Mouse (Mus musculus) monocyte, adult 5-6 weeks (primary cell): ENCODE data around the gene Tesc. TPM values are rescaled to one million over a fixed set of nuclear protein-coding genes. Genes with fewer than 3 reads are reported as not detected.

ENCODE experiments used
- ATAC-seq: fragments of 153-309, 156-312 bp; replicated peaks from 2 replicates; pipeline ENCODE4 v1.8.0; 2017; ENCODE audit warnings: mild to moderate bottlenecking; ENCODE audit not compliant: low TSS enrichment, insufficient number of reproducible peaks, severe bottlenecking, poor library complexity, low FRiP score
- total RNA-seq: library from RNA; stranded (forward); fragments of 200-1000, 200-491, 200-594 nt; gene quantifications from 3 replicates; pipeline ENCODE4 v1.2.3, GENCODE M21; 2017

Gene Tesc
- total RNA-seq, 1 experiment from 2014 or later: 6.9 TPM

GRCm38 (mm10) chr5:118089102-118089501 is 61.6 kb downstream of the Tesc start:
- no peak for ATAC-seq

DNA sequence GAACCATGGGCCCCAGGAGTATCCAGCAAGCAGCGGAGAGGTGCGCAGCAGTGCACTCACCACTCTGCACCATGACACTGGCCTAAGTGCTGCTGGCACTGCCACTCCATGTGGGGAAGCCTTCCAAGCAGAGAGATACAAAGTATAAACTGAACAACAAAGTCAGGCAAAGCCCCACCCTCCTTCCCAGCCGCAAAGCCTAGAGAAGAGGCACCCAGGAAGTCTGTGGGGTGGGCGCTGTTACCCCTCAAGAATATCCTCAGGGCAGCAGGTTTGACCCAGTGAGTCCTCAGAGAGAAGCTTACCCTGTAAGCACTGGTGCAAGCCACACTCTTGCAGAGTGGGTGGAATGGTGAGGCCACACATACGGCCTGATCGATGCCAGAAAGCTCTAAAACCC is 62.6 kb downstream of the Tesc start:
- ATAC-seq: no peak

DNA sequence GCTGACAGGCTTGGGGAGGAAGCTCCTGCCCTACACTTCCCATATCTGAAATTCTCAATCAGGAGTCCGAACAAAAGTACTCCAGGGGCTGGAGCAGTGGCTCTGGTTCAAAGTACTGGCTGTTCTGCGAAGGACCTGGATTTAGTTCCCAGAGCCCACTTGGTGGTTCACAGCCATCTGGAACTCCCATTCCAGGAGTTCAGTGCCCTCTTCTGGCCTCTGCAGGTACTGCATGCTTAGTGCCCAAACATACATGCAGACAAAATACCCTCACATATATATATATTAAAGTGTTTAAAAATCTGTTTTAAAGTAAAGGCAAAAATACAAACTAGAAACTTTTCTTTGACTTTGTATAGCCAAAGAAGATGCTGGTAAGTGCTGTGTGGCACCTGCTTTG is 63.3 kb downstream of the Tesc start:
- no peak for ATAC-seq

DNA sequence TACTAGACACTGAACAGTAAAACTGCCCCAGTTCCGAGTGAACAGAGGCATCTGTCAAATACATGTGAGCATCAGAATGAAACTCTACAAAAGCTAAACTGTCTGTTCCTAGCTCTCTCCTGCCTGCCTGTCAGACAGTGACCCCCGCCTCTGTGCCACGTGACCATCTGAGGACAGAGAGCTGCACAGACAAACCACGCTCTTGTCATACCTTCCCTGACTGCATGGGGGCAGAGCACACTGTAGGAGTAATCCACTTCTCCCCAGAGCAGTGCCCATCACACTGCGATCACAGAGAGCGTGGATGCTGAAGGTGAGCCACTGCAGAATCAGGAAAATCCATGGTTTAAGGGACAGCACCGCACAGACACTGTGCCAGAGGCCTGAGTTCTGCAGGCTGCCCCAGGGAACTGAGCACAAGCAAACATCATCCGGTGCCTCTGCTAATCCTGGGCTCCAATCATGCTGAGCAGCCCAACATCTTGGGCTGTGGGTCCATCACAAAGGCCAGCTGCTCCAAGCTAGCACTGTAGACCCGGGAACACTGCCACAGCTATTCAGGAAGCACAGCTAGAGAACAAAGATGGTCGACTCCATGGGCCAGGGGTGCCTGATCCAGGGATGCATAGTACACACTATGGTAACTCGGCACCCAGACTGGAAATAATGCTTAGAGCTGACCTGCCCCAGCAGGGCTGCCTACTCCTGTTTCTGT is 65.9 kb downstream of the Tesc start:
- ATAC-seq: no peak

GRCm38 (mm10) chr5:118095433-118095832 is 67.9 kb downstream of the Tesc start:
- ATAC-seq: no peak

DNA sequence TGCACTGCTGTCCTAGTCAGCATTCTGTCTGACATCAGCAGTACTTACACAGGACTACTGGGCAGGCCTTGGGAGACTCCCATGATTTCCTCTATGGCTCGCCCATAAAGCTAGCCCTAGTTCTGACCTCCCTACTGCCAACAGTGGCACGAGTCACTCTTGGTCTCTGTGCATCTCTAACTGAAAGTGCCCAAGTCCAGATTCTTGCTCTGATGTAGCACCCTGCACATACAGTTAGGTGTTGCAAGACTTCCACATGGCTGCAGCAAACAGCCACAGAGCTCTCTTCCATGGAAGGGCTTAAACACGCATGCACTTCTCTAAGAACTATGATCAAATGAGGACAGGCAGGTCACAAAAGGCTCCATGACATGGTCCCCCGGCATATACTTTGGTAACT is 68.3 kb downstream of the Tesc start:
- no peak for ATAC-seq

DNA sequence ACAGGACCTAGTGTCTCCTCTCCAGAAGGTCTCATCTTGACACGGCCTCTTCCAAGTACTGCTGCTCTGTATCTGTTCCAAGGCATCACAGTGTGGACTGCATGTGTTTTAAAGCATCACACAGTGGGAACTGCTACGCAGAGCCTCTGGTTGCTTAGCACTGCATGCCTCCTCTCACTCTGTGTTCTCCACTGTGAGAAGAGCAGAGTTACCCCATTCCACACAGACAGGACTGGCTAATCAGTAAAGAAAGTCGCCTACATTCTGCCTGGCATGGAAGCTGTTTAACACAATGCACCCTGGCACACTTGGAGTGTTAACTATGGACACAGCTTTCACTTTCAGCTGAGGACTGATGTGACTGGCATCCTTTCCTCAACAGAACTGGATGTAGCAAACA is 68.8 kb downstream of the Tesc start:
- ATAC-seq: no peak

- ATAC-seq: no peak
Measured at GRCm38 (mm10) chr5:118099069-118099869, 71.7 kb downstream of the Tesc start.

DNA sequence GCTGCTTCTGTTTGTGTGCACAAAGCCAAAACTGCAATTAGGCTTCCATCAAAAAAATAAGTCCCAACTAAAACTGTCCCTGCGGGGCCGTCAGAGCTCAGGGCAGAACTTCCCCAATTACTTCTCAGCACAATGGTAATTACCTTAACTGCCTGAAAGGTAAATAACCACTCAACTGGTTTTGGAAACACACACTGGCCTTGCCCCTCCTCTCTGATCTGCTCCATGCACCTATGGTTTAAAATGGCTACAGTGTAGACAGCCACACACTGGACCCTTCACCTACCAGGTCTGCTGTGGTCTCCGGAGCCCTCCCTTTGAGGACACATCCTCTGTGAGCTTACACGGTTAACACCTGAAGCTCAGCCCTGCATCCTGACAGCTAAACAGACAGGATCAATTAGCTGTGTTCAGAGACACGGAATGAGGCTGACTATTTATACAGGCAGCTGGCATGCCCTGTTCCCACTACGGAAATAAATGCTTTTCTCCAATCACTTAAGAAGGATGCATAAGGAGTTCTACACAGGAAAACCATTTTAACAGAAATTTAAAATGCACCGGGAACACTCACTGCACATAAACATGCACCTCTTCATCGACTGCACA is 72.4 kb downstream of the Tesc start:
- no peak for ATAC-seq

DNA sequence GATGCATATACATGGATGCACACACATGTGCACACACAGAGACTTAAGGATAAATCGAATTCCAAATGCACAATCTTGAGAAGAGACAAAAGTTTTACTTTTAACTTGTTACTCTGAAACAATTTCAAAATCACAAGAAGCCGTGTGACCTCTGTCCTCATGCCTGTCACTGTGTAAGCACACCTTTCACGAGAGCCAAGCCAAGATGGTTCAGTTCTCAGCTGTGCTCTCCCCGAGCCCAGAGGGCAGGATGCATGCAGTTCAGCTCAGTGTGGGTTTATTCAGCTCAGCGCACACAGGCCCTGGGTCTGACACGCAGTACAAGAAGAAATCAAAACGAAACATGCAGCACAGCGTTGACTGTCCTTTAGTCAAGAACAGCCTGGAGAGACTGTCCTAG is 78.0 kb downstream of the Tesc start:
- 0 out of 2 replicates have a peak, but pooled peaks have one; percentile 17 for ATAC-seq

GRCm38 (mm10) chr5:118106667-118107066 is 79.1 kb downstream of the Tesc start:
- no peak for ATAC-seq

GRCm38 (mm10) chr5:118108124-118108793 is 80.7 kb downstream of the Tesc start:
- no peak for ATAC-seq

- ATAC-seq: no peak
Measured at GRCm38 (mm10) chr5:118108794-118109440, 81.4 kb downstream of the Tesc start.

Other genes starting within 250 kb of the Tesc start
- gene Nos1, start 246.7 kb upstream of the Tesc start, total RNA-seq: not detected in 3 replicates
- gene Fbxo21, start 51.0 kb upstream of the Tesc start, total RNA-seq: 7.4 to 11.1 TPM (median 10.7 TPM) in 3 replicates
- gene Fbxw8, start 127.7 kb downstream of the Tesc start, total RNA-seq: 10.3 to 18.2 TPM (median 12.6 TPM) in 3 replicates
- not detected in 3 replicates for gene Hrk, start 136.9 kb downstream of the Tesc start, total RNA-seq
- not detected in 3 replicates for gene Rnft2, start 217.4 kb downstream of the Tesc start, total RNA-seq
- 4.5 to 6.2 TPM (median 4.9 TPM) in 3 replicates for gene 2410131K14Rik, start 217.5 kb downstream of the Tesc start, total RNA-seq